Mouse (Mus musculus): ENCODE data around the gene Eps15l1. TPM values are rescaled to one million over a fixed set of nuclear protein-coding genes. Genes with fewer than 3 reads are reported as not detected.

The Eps15l1 gene
- polyA plus RNA-seq, 1 experiment = 64.0 TPM

- H3K27ac ChIP-seq (ENCODE audit: insufficient read depth, low read depth, low read length) = no peak overlapping the region
- no peak overlapping the region for H3K4me3 ChIP-seq (ENCODE audit: insufficient read depth, low read length)
- peaks cover 46% of the 10 kb centered on the region for H3K4me1 ChIP-seq (ENCODE audit: control insufficient read depth, insufficient read depth, low read length)
- TF ChIP-seq CTCF (IDR thresholded peaks at IDR 0.05; ENCODE audit: low read depth, low read length) (no peak), POLR2A (IDR thresholded peaks at IDR 0.05; ENCODE audit: borderline replicate concordance, low read depth, low read length) (no peak)
Measured at GRCm38 (mm10) chr8:72324036-72324706, 97.1 kb downstream of the Eps15l1 start.

- H3K27ac ChIP-seq (ENCODE audit: insufficient read depth, low read depth, low read length) = peak overlapping the region; percentile 78
- H3K4me3 ChIP-seq (ENCODE audit: insufficient read depth, low read length) = peak overlapping the region; percentile 33; the same call in 1 of the 2 replicates
- TF ChIP-seq CTCF (IDR thresholded peaks at IDR 0.05; ENCODE audit: low read depth, low read length) (no peak), POLR2A (IDR thresholded peaks at IDR 0.05; ENCODE audit: borderline replicate concordance, low read depth, low read length) (no peak)
- H3K4me1 ChIP-seq (ENCODE audit: control insufficient read depth, insufficient read depth, low read length) = peaks cover 48% of the 10 kb centered on the region
Measured at GRCm38 (mm10) chr8:72323131-72323725, 98.0 kb downstream of the Eps15l1 start.

- H3K27ac ChIP-seq (ENCODE audit: insufficient read depth, low read depth, low read length) = peak overlapping the region; percentile 78
- peak overlapping the region; percentile 33 for H3K4me3 ChIP-seq (ENCODE audit: insufficient read depth, low read length)
- TF ChIP-seq CTCF (IDR thresholded peaks at IDR 0.05; ENCODE audit: low read depth, low read length) (no peak), POLR2A (IDR thresholded peaks at IDR 0.05; ENCODE audit: borderline replicate concordance, low read depth, low read length) (no peak)
- peaks cover 53% of the 10 kb centered on the region for H3K4me1 ChIP-seq (ENCODE audit: control insufficient read depth, insufficient read depth, low read length)
Measured at GRCm38 (mm10) chr8:72322471-72322889, 98.8 kb downstream of the Eps15l1 start.

GRCm38 (mm10) chr8:72321635-72322441 is 99.4 kb downstream of the Eps15l1 start:
- TF ChIP-seq POLR2A (IDR thresholded peaks at IDR 0.05; ENCODE audit: borderline replicate concordance, low read depth, low read length) (no peak), CTCF (IDR thresholded peaks at IDR 0.05; ENCODE audit: low read depth, low read length) (no peak)
- H3K4me1 ChIP-seq (ENCODE audit: control insufficient read depth, insufficient read depth, low read length) = peaks cover 60% of the 10 kb centered on the region
- H3K4me3 ChIP-seq (ENCODE audit: insufficient read depth, low read length) = 0 out of 2 replicates have a peak overlapping the region, but pooled peaks have one; percentile 12

GRCm38 (mm10) chr8:72320803-72321583 is 100.3 kb downstream of the Eps15l1 start:
- H3K4me3 ChIP-seq (ENCODE audit: insufficient read depth, low read length) = peak overlapping the region; percentile 79
- peaks cover 60% of the 10 kb centered on the region for H3K4me1 ChIP-seq (ENCODE audit: control insufficient read depth, insufficient read depth, low read length)
- no peak overlapping the region for H3K27ac ChIP-seq (ENCODE audit: insufficient read depth, low read depth, low read length)
- TF ChIP-seq POLR2A (IDR thresholded peaks at IDR 0.05; ENCODE audit: borderline replicate concordance, low read depth, low read length) (no peak), CTCF (IDR thresholded peaks at IDR 0.05; ENCODE audit: low read depth, low read length) (no peak)

More at GRCm38 (mm10) chr8:72321635-72322441, 99.4 kb downstream of the Eps15l1 start:
- H3K27ac ChIP-seq (ENCODE audit: insufficient read depth, low read depth, low read length) = peak overlapping the region; percentile 64

GRCm38 (mm10) chr8:72319921-72320802 is 101.1 kb downstream of the Eps15l1 start:
- TF ChIP-seq CTCF (IDR thresholded peaks at IDR 0.05; ENCODE audit: low read depth, low read length) (no peak), POLR2A (IDR thresholded peaks at IDR 0.05; ENCODE audit: borderline replicate concordance, low read depth, low read length) (no peak)
- peaks cover 55% of the 10 kb centered on the region for H3K4me1 ChIP-seq (ENCODE audit: control insufficient read depth, insufficient read depth, low read length)
- peak overlapping the region; percentile 79 for H3K4me3 ChIP-seq (ENCODE audit: insufficient read depth, low read length)
- no peak overlapping the region for H3K27ac ChIP-seq (ENCODE audit: insufficient read depth, low read depth, low read length)

GRCm38 (mm10) chr8:72319397-72319796 is 101.9 kb downstream of the Eps15l1 start:
- Histone ChIP-seq H3K4me3 (ENCODE audit: insufficient read depth, low read length) (peak overlapping the region; percentile 79), H3K4me1 (ENCODE audit: control insufficient read depth, insufficient read depth, low read length) (peaks cover 51% of the 10 kb centered on the region), H3K27ac (ENCODE audit: insufficient read depth, low read depth, low read length) (0 out of 2 replicates have a peak overlapping the region, but pooled peaks have one; percentile 2)
- no peak for TF ChIP-seq CTCF (IDR thresholded peaks at IDR 0.05; ENCODE audit: low read depth, low read length)
- no peak for TF ChIP-seq POLR2A (IDR thresholded peaks at IDR 0.05; ENCODE audit: borderline replicate concordance, low read depth, low read length)

- Histone ChIP-seq H3K4me3 (ENCODE audit: insufficient read depth, low read length) (peak within 1 kb of the TSS; percentile 79), H3K27ac (ENCODE audit: insufficient read depth, low read depth, low read length) (peak within 1 kb of the TSS; percentile 42), H3K4me1 (ENCODE audit: control insufficient read depth, insufficient read depth, low read length) (peaks cover 45% of the 10 kb centered on the region)
- TF ChIP-seq CTCF (IDR thresholded peaks at IDR 0.05; ENCODE audit: low read depth, low read length) (no peak), POLR2A (IDR thresholded peaks at IDR 0.05; ENCODE audit: borderline replicate concordance, low read depth, low read length) (peak; percentile 99)
Measured at GRCm38 (mm10) chr8:72318801-72319322, 102.4 kb downstream of the Eps15l1 start, which contains the start of gene Klf2. Gene Klf2 (plus strand): TSS chr8:72319033.
